Mouse (Mus musculus) midbrain, embryonic 16.5 days (tissue): ENCODE results near the gene Csnk1g1. TPM values are rescaled to one million over a fixed set of nuclear protein-coding genes. Genes with fewer than 3 reads are reported as not detected.
A peak's percentile ranks its signal among the peaks of the same experiment; 100 is the strongest.

Experiments used
- ATAC-seq: fragments of 200-750 bp; cut with Nextera tagmentation; 2 replicates; pipeline ENCODE4 v1.8.0; 2017; ENCODE audit warnings: moderate TSS enrichment
- H3K27ac ChIP-seq: fragments of 300-500 bp; sonication (generic); 2 replicates; pipeline ENCODE4 v1.5.1; 2014; ENCODE audit warnings: mild to moderate bottlenecking, low read length, mixed read lengths
- H3K27me3 ChIP-seq: fragments of 300-500 bp; sonication (generic); 2 replicates; pipeline ENCODE4 v1.6.1; 2014; ENCODE audit warnings: low read depth, low read length, mixed read lengths; ENCODE audit not compliant: control insufficient read depth, insufficient read depth
- H3K36me3 ChIP-seq: fragments of 300-500 bp; sonication (generic); 2 replicates; pipeline ENCODE4 v1.6.1; 2014; ENCODE audit warnings: mild to moderate bottlenecking, low read length, moderate library complexity, mixed read lengths; ENCODE audit not compliant: control insufficient read depth, insufficient read depth
- H3K4me1 ChIP-seq: fragments of 300-500 bp; sonication (generic); 2 replicates; pipeline ENCODE4 v1.6.1; 2014; ENCODE audit warnings: mild to moderate bottlenecking, low read length, mixed read lengths; ENCODE audit not compliant: control insufficient read depth, insufficient read depth
- H3K4me2 ChIP-seq: fragments of 300-500 bp; sonication (generic); 2 replicates; pipeline ENCODE4 v1.6.1; 2014; ENCODE audit warnings: mild to moderate bottlenecking, low read length, mixed read lengths
- H3K4me3 ChIP-seq: fragments of 300-500 bp; sonication (generic); 2 replicates; pipeline ENCODE4 v1.5.1; 2014; ENCODE audit warnings: low read depth, mild to moderate bottlenecking, low read length, moderate library complexity, mixed read lengths
- H3K9ac ChIP-seq: fragments of 300-500 bp; sonication (generic); 2 replicates; pipeline ENCODE4 v1.6.1; 2014; ENCODE audit warnings: low read depth, low read length, mixed read lengths
- H3K9me3 ChIP-seq: fragments of 300-500 bp; sonication (generic); replicated peaks from 2 replicates; pipeline ENCODE4 v1.6.1; 2014; ENCODE audit warnings: mild to moderate bottlenecking, low read length, mixed read lengths; ENCODE audit not compliant: control insufficient read depth, poor library complexity, severe bottlenecking
- WGBS: fragments of 180-500 bp; shearing (Covaris S2); extraction: QIAGEN DNeasy Blood & Tissue Kit; methylation state at CpG from one replicate; pipeline ENCODE4 v1.1.7; 2014; 5-methylcytosine and 5-hydroxymethylcytosine counted together
- polyA plus RNA-seq: library from polyadenylated mRNA; unstranded; fragments of >200 nt; fragmentation: Nextera tagmentation; extraction: Ambion mirVana; gene quantifications from 2 replicates; pipeline ENCODE4 v1.2.1, GENCODE M21; 2015

The Csnk1g1 gene
- polyA plus RNA-seq, 1 experiment from 2014 or later, result 23.1 TPM

GRCm38 (mm10) chr9:66068056-66068455, 159.3 kb downstream of the Csnk1g1 start:
- Histone ChIP-seq H3K9me3 (no peaks in the 10 kb centered on the region), H3K27me3 (peaks cover 4% of the 10 kb centered on the region), H3K4me1 (peaks cover 9% of the 10 kb centered on the region; the same call in 1 of the 2 replicates), H3K36me3 (peaks cover 28% of the 10 kb centered on the region), H3K9ac (no peak overlapping the region), H3K4me2 (no peak overlapping the region), H3K4me3 (no peak overlapping the region), H3K27ac (no peak overlapping the region)
- no peak for ATAC-seq
- WGBS, result 58% methylated on average over 4 of the region's 4 CpGs

GRCm38 (mm10) chr9:66068971-66069391, 160.3 kb downstream of the Csnk1g1 start:
- peaks cover 20% of the 10 kb centered on the region for H3K36me3 ChIP-seq
- H3K4me2 ChIP-seq, result peak overlapping the region; percentile 83
- H3K9ac ChIP-seq, result peak overlapping the region; percentile 75
- H3K4me1 ChIP-seq, result peaks cover 9% of the 10 kb centered on the region; the same call in 1 of the 2 replicates
- under 1% methylated on average over 30 of the region's 30 CpGs for WGBS
- peak overlapping the region; percentile 50 for H3K4me3 ChIP-seq
- H3K27ac ChIP-seq, result no peak overlapping the region
- H3K9me3 ChIP-seq, result no peaks in the 10 kb centered on the region
- peak; percentile 69 for ATAC-seq
- H3K27me3 ChIP-seq, result peaks cover 4% of the 10 kb centered on the region

GRCm38 (mm10) chr9:66069583-66069982, 160.9 kb downstream of the Csnk1g1 start, which contains the start of gene Snx22:
TSS of gene Snx22 (minus strand) at chr9:66069719.
- peak; percentile 89 for ATAC-seq
- 2% methylated on average over 22 of the region's 22 CpGs for WGBS

GRCm38 (mm10) chr9:66070151-66070550, 161.4 kb downstream of the Csnk1g1 start:
- Histone ChIP-seq H3K27ac (no peak overlapping the region), H3K4me3 (no peak overlapping the region), H3K9me3 (no peaks in the 10 kb centered on the region), H3K9ac (no peak overlapping the region), H3K36me3 (peaks cover 13% of the 10 kb centered on the region), H3K27me3 (peaks cover 4% of the 10 kb centered on the region), H3K4me2 (no peak overlapping the region; the same call in 1 of the 2 replicates), H3K4me1 (peaks cover 9% of the 10 kb centered on the region; the same call in 1 of the 2 replicates)
- ATAC-seq, result no peak
- WGBS, result 90% methylated on average over 5 of the region's 5 CpGs

More at GRCm38 (mm10) chr9:66069583-66069982, 160.9 kb downstream of the Csnk1g1 start, which contains the start of gene Snx22:
- H3K27ac ChIP-seq, result no peak within 1 kb of the TSS
- peak within 1 kb of the TSS; percentile 50 for H3K4me3 ChIP-seq
- no peaks in the 10 kb centered on the region for H3K9me3 ChIP-seq
- H3K4me1 ChIP-seq, result peaks cover 9% of the 10 kb centered on the region; the same call in 1 of the 2 replicates
- H3K27me3 ChIP-seq, result peaks cover 4% of the 10 kb centered on the region
- H3K9ac ChIP-seq, result peak within 1 kb of the TSS; percentile 75
- peak within 1 kb of the TSS; percentile 83 for H3K4me2 ChIP-seq
- peaks cover 14% of the 10 kb centered on the region for H3K36me3 ChIP-seq

DNA sequence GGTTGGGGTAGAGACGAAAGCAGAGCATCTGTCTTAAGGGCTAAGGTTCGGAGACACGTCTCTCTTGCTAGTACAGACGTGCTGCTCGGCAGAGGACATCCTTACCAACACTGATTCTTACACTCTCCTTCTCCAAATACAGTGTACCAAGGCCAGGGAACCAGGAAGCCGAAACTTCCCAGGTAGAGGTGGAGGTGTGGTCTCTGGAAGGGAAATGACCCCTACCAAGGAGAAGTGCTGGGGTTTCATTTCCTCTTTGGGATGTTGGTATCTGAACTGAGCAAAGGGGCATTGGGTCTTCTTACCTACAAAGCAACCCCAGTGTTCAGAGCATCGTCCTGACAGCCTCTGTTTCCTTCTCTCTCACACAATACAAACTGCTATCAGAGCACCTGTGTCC, 164.0 kb downstream of the Csnk1g1 start:
- WGBS, result 89% methylated on average over 7 of the region's 7 CpGs
- Histone ChIP-seq H3K27ac (no peak overlapping the region), H3K36me3 (no peaks in the 10 kb centered on the region), H3K9ac (no peak overlapping the region), H3K9me3 (no peaks in the 10 kb centered on the region), H3K4me3 (no peak overlapping the region), H3K4me1 (peaks cover 9% of the 10 kb centered on the region; the same call in 1 of the 2 replicates), H3K4me2 (no peak overlapping the region), H3K27me3 (peaks cover 4% of the 10 kb centered on the region)
- ATAC-seq, result no peak

- Histone ChIP-seq H3K27ac (peak overlapping the region; percentile 26), H3K4me3 (no peak overlapping the region), H3K4me2 (peak overlapping the region; percentile 33), H3K9me3 (no peaks in the 10 kb centered on the region), H3K27me3 (no peaks in the 10 kb centered on the region), H3K4me1 (no peaks in the 10 kb centered on the region), H3K9ac (0 out of 2 replicates have a peak overlapping the region, but pooled peaks have one; percentile 30), H3K36me3 (no peaks in the 10 kb centered on the region)
- ATAC-seq, result no peak
- WGBS, result 70% methylated on average over 3 of the region's 3 CpGs
Observed at GRCm38 (mm10) chr9:66078072-66078471, 169.3 kb downstream of the Csnk1g1 start.

GRCm38 (mm10) chr9:66078493-66078892, 169.8 kb downstream of the Csnk1g1 start:
- 11% methylated on average over 14 of the region's 14 CpGs for whole genome bisulfite sequencing
- no peaks in the 10 kb centered on the region for H3K4me1 ChIP-seq
- 0 out of 2 replicates have a peak overlapping the region, but pooled peaks have one; percentile 30 for H3K9ac ChIP-seq
- peak; percentile 25; the same call in 1 of the 2 replicates for ATAC-seq
- peak overlapping the region; percentile 33 for H3K4me2 ChIP-seq
- H3K9me3 ChIP-seq, result no peaks in the 10 kb centered on the region
- H3K27ac ChIP-seq, result peak overlapping the region; percentile 26
- no peaks in the 10 kb centered on the region for H3K36me3 ChIP-seq
- H3K4me3 ChIP-seq, result no peak overlapping the region
- no peaks in the 10 kb centered on the region for H3K27me3 ChIP-seq

GRCm38 (mm10) chr9:66080804-66081459, 172.2 kb downstream of the Csnk1g1 start:
- Histone ChIP-seq H3K9me3 (no peaks in the 10 kb centered on the region), H3K27ac (no peak overlapping the region), H3K9ac (no peak overlapping the region), H3K36me3 (no peaks in the 10 kb centered on the region), H3K4me3 (no peak overlapping the region), H3K4me1 (no peaks in the 10 kb centered on the region), H3K27me3 (no peaks in the 10 kb centered on the region), H3K4me2 (no peak overlapping the region)
- 84% methylated on average over 3 of the region's 3 CpGs for WGBS
- no peak for ATAC-seq

- H3K4me3 ChIP-seq, result no peak overlapping the region
- no peaks in the 10 kb centered on the region for H3K4me1 ChIP-seq
- WGBS, result 77% methylated on average over 4 of the region's 4 CpGs
- H3K4me2 ChIP-seq, result no peak overlapping the region
- peaks cover under 1% of the 10 kb centered on the region; the same call in 1 of the 2 replicates for H3K36me3 ChIP-seq
- ATAC-seq, result no peak
- no peaks in the 10 kb centered on the region for H3K27me3 ChIP-seq
- no peak overlapping the region for H3K9ac ChIP-seq
- H3K9me3 ChIP-seq, result no peaks in the 10 kb centered on the region
- no peak overlapping the region for H3K27ac ChIP-seq
Observed at GRCm38 (mm10) chr9:66081999-66082398, 173.3 kb downstream of the Csnk1g1 start.
